Comparison of ENCODE assay signal across 8 mouse cellular contexts in the genomic region with DNA sequence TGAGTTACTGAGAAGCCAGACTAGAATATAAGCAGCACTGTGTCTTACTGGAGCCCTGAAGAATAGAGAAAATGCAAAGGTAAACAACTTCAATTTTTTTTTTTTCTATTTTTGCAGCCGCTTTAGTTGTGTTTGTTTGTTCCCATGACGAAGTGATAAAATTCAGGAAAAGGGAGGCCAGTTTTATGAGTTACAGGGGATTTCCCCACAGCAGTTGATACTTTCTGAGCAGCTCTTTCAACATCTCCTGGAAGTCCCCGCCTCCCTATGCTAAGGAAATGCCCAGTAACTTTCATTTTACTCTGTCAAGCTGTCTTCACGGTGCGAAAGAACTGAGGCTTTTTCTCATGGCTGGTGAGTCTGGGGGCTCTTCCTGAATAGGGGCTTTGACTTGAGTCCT. TPM values are rescaled to one million over a fixed set of nuclear protein-coding genes. Genes with fewer than 3 reads are reported as not detected.
DNase-seq lines count a peak whose midpoint lies in the region; ATAC-seq and TF ChIP-seq lines count a peak whose summit lies in the region.

A gene (plus strand): TSS at position 268 of the 400 bp plus-strand sequence.

- H3K9me3 ChIP-seq in forebrain, embryonic 16.5 days (ENCODE audit: control insufficient read depth, low read length) = no peaks in the 10 kb centered on the region

- H3K27ac ChIP-seq in layer of hippocampus, adult 2 months = no peak within 1 kb of the TSS
- no peak within 1 kb of the TSS for H3K27ac ChIP-seq in forebrain, embryonic 16.5 days (ENCODE audit: low read length)

- under 1% methylated on average over 5 of the region's 5 CpGs for WGBS in large intestine, adult 2 months
- 83% methylated on average over 5 of the region's 5 CpGs for WGBS in forebrain, embryonic 16.5 days

- DNase-seq in layer of hippocampus, adult 2 months (ENCODE audit: low spot score in 2 of 2) = no peak
- no peak for DNase-seq in layer of hippocampus, adult 8-10 months (ENCODE audit: low spot score in 2 of 2)
- DNase-seq in heart, adult 9 months (ENCODE audit: low spot score in 2 of 2) = peak; percentile 65 to 66
- DNase-seq in large intestine, adult 2 months (ENCODE audit: low read depth, low spot score) = no peak
- DNase-seq in testis, postnatal 14 days (ENCODE audit: low spot score) = no peak
- no peak for DNase-seq in testis, postnatal 10 days (ENCODE audit: low spot score)

- H3K27me3 ChIP-seq in forebrain, embryonic 16.5 days (replicated peaks; ENCODE audit: control insufficient read depth, insufficient read depth, low read length) = no peaks in the 10 kb centered on the region

- peak within 1 kb of the TSS; percentile 20; the same call in 1 of the 2 replicates for H3K4me3 ChIP-seq in layer of hippocampus, adult 2 months
- no peak within 1 kb of the TSS for H3K4me3 ChIP-seq in forebrain, embryonic 16.5 days (replicated peaks; ENCODE audit: low read length)

- no peak for TF ChIP-seq CTCF in layer of hippocampus, adult 2 months (conservative IDR thresholded peaks at IDR 0.05)

- H3K4me1 ChIP-seq in forebrain, embryonic 16.5 days (replicated peaks; ENCODE audit: control insufficient read depth, insufficient read depth, low read length) = no peaks in the 10 kb centered on the region

- H3K4me2 ChIP-seq in forebrain, embryonic 16.5 days (ENCODE audit: low read length) = no peak within 1 kb of the TSS

- ATAC-seq in neutrophil, adult 5-6 weeks (ENCODE audit: extremely low read depth, insufficient number of reproducible peaks, low FRiP score, poor library complexity, severe bottlenecking) = peak; percentile 84
- no peak for ATAC-seq in forebrain, embryonic 16.5 days

- no peak within 1 kb of the TSS for H3K9ac ChIP-seq in forebrain, embryonic 16.5 days (replicated peaks; ENCODE audit: low read depth, low read length)

- no peaks in the 10 kb centered on the region for H3K36me3 ChIP-seq in forebrain, embryonic 16.5 days (ENCODE audit: control insufficient read depth, insufficient read depth)

RNA-seq across cellular contexts. Expression of the gene that starts here (rescaled TPM):
- 1 to 10 TPM in 1 of 2 experiments, under 1 TPM in 1; 0.84 to 1.1 TPM for total RNA-seq in layer of hippocampus, adult 2 months (2021)
- 1 to 10 TPM in 2 of 4 experiments, under 1 TPM in 2; 0.67 to 3.9 (median 1.9) TPM for total RNA-seq in layer of hippocampus, adult 8-10 months (2022)
- polyA plus RNA-seq in large intestine, adult 2 months (2012; rRNA removed) = 26.4 and 30.7 TPM in 2 replicates
- 94.6 and 118 TPM in 2 replicates for total RNA-seq in neutrophil, adult 5-6 weeks (2017)
- 0.24 TPM in 1 of 2 replicates, not detected in the other for polyA plus RNA-seq in forebrain, embryonic 16.5 days (2015; fragmentation: Nextera tagmentation; extraction: Ambion mirVana)

Comparison
In these comparisons a context has a peak if more than half of its experiments do, and no peak if none do; other contexts are left out.
1. RNA of the gene that starts here (total RNA-seq): 94.6 to 118 TPM in neutrophil, adult 5-6 weeks; 0.67 to 3.9 TPM in layer of hippocampus, adult 8-10 months and 0.84 to 1.1 TPM in layer of hippocampus, adult 2 months; every median in the first group is over 10 times any median in the second.
2. RNA of the gene that starts here (polyA plus RNA-seq): 26.4 to 30.7 TPM in large intestine, adult 2 months; 0.24 TPM in forebrain, embryonic 16.5 days; every median in the first group is over 10 times any median in the second.
3. DNase-seq: peak in heart, adult 9 months (2 of 2); none in layer of hippocampus, adult 2 months (0 of 2), layer of hippocampus, adult 8-10 months (0 of 2), large intestine, adult 2 months (single experiment), testis, postnatal 14 days (single experiment) and testis, postnatal 10 days (single experiment).